Mouse (Mus musculus) heart, postnatal 25 days (tissue): ENCODE results near the gene Cfap221. TPM values are rescaled to one million over a fixed set of nuclear protein-coding genes. Genes with fewer than 3 reads are reported as not detected.
A peak's percentile ranks its signal among the peaks of the same experiment; 100 is the strongest.

ENCODE experiments used
- DNase-seq: peaks from one replicate; pipeline ENCODE4 v3.0.0; 2022; ENCODE audit warnings: low spot score
- intact Hi-C: fragments of 180-260 bp; cut with DNase I; formaldehyde crosslinking; loops from one replicate; pipeline ENCODE4 v1.15.1; 2025
- total RNA-seq, 2 experiments: library from RNA; stranded (reverse); gene quantifications; 2 replicates each; pipeline ENCODE4 v1.2.3; 2021

The Cfap221 gene
- not detected for total RNA-seq

DNA sequence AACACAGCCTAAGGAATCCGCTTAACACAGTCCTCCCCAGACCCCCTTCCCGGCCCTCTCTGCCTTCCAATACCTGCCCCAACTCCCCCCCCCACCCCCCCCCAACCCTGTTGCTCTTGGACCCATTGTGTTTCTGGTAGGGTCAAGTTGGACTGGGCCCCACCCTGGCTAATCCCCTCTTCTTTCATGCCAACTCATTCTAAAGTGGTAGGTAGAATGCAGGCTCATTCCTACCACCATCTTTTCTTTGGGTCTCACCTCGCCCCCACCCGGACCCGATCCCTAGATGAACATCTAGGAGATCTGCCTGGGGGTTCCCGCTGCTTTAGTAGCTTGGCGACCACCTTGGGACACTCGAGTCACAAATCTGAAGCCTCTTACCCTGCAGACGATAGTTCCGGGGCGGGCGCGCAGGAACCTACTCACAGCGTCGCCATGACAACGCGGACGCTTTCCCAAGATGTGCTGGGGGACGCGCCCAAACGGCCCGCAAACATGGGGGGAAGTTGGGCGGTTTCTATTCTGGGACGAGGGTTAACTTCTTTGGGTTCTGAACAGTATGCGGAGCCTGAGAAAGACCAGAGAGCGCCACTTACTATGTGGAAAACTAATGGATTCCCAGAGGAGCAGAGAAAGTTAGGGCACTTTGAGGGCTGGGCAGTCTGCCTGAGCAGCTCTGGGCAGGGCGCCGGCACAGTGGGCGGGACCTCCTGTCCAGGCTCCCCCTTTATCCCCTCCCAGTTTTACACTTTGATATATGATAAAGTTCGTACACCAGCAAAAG, at the start of gene Cfap221:
Gene Cfap221 (minus strand): TSS at position 437 of the 784 bp plus-strand sequence.
- intact Hi-C loops = no loop called here
- DNase-seq = no peak

DNA sequence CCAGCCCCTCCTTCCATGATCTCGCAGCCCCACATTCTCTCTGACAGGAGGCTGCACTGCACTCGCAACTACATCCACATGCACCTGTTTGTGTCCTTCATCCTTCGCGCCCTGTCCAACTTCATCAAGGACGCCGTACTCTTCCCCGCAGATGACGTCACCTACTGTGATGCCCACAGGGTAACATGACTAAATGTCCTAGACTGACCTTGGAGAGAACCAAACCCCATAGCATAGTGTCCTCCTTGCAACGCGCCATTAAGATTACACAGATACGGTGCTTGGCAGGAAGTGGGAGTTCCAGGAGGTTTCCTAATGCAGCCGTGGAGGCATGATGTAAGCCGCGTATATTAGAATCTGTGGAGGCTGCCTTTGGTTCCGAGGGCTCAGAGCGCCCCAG, 47.5 kb upstream of the Cfap221 start:
- DNase-seq = no peak
- intact Hi-C loops = no loop called here

DNA sequence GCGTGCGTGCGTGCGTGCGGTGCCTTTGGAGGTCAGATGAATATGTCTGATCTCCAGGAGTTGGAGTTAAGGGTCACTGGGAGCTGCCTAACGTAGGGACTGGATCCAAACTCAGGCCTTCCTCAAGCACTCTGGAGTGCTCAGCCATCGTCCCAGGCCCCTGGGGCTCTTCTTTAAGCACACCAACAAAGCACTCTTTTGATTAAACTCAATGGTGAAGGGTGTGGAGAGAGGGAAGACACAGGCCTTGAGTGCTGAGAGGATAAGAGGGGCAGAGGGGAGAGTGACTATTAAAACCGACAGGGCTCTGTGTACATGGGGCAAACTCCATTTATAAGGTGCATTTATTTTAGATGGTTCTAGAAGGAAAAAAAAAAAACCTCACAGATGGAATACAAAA, 45.4 kb upstream of the Cfap221 start:
- intact Hi-C loops = no loop called here
- no peak for DNase-seq

DNA sequence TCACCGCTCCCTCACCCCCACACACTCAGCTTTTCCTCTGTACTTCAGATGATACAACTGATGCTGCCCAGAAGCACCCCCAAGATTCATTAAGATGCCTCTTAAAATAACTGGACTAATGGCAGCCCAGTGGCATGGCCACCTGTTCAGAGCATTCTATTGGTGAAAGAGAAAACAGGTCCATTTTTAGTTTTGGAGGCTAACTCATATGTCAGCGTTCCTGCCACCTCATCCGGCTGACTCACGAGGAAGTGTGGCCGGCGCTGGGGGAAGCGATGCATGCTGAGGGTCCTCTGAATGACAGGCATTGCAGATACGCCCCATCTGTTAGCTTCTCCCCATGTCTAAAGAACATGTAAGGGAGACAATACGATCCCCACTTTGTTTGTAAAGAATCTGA, 41.6 kb upstream of the Cfap221 start:
- intact Hi-C loops = no loop called here
- DNase-seq = no peak

DNA sequence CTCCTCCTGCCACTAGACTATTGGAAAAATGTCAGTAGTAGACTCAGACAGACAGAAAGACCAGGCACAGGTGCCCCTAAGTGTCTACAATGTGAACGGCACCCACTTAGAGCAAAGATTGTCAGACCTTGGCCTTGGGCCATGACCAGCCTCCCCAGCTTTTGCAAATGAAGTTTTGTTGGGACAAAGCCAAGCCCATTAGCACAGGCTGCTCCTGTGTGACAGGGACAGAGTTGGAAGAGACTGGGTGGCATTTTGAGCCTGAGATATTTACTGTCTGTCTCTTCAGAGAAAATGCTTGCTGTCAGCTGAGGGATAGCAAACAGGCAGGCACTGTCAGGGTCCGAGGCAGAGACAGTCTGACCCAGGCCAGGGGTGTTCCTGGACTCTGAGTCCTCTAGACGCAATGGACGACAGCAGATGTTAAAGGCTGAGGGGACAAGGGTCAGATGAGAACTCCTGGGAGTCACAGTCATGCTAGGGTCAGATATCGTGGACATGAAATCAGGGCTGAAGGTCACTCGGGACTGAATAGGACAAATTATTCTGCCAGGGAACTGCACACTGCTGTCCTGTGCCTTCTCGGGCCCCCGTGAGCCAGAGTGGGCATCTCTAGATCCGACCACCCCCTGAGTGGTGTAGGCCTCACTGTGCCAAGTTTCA, 40.1 kb upstream of the Cfap221 start:
- no peak for DNase-seq

DNA sequence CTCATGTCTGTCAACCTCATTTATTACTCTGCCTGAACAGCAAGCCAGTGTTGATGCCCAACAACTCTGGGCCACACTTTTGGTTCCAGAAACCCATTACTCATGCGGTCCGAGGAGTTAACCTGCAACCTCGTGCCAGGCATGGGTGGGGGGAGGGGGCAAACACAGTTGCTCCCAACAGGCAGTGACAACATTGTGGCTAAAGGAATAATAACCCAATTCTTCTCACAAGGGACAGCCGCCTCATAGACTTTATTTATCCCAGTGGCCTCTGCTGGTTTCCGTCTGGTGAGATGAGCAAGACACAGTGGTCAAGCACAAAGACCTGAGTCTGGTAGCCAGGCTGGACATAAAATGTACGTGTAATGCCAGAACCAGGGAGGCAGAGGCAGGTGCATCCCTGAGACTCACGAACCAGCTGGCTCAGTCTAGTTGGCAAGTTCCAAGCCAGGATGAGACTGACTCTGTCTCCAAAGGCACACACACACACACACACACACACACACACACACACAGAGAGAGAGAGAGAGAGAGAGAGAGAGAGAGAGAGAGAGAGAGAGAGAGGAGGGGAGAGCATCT, 38.5 kb upstream of the Cfap221 start:
- intact Hi-C loops = no loop called here
- DNase-seq = no peak

More for the DNA sequence above, 40.1 kb upstream of the Cfap221 start:
- intact Hi-C loops = no loop called here

DNA sequence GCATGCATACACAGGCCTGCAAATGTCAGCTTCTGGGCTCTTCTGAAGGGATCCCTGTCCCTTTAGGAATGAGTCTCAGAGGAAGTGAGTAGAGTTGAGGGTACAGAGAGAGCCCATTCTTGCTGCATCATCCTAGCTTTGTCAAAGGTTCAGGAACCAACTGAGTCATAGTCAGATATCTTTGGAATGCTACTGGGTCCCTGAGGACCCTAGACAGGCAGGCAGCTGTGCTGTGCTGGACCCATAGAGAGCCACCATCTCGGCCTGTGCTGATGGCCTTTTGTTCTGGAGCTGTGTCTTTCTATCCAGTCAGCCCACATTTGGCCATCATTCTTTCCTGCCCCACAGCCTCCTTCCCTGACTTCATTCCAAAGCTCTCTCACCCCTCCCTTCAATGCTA, 37.8 kb upstream of the Cfap221 start:
- no peak for DNase-seq
- intact Hi-C loops = loop anchor here (5.0 kb wide), 1 partner anchor 118 kb away; no protein-coding TSS in a partner anchor

DNA sequence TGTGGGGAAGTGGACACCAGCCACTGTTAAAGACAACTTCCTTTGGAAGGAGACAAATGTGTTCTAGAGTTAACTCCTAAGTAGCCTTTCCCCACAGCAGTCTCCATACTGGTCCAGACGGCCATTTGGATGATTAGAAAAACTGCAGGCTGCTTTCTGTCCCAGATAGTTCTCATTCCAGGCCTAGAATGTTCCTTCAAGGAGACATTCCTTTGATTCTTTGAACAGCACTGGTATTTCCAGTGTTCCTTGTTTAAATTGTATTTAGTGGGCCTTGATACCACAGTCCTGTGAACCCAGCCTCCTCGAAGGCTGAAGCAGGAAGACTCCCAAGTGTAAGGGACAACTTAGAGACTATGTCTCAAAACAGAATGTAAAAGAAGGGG, 36.4 kb upstream of the Cfap221 start:
- intact Hi-C loops = loop anchor here (1.0 to 5.0 kb wide), 2 partner anchors 60 to 119 kb away; no protein-coding TSS in a partner anchor
- DNase-seq = no peak

DNA sequence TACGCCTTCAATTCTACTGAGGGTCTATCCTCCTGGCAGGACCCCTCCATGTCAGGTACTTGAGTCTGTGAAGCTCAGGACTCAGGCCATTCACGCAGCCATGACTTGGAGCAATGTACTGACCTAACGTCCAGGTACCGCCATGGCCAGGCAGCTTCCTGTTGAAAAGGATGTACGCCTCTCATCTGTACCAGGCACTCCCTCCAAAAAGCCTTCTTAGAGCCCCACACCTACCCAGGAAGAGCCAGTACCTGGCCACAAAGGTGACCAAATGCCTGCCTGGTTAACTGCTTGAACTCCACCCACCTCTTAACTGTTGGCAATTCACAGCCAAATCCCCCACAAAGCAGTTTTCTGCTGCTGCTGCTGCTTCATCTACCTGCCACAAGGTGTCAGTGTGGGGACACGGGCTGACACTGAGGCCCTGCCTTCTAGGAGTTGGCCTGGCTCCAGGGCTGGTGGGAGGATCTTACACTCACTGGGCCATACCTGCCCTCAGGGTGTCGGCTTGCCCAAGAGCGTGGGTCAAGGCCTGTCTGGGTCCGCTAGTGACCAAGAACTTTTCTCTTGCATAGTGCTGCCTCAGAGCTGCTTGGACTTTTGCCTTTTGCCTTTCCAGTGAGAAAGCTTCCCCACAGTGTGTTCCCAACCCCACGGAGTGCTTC, 35.9 kb upstream of the Cfap221 start:
- DNase-seq = peak; percentile 51
- intact Hi-C loops = loop anchor here (1.0 to 5.0 kb wide), 2 partner anchors 60 to 119 kb away; no protein-coding TSS in a partner anchor

DNA sequence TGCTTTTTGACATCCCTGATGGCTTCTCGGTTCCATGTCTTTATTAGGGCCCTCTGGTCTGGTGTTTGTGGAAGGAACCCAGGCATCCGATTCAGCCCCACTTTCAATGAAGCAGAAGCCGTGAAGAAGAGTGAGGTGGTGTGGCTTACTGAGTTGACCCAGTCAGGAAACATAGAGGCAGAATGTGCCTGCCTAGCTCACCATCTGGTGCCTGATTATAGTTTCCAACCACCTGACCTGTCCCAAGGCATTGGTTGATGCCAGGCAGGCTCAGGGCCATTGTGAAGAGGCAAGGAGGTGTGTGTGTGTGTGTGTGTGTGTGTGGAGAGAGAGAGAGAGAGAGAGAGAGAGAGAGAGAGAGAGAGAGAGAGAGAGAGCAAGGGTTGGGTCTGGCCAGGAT, 33.4 kb upstream of the Cfap221 start:
- no peak for DNase-seq
- intact Hi-C loops = loop anchor here (5.0 kb wide), 1 partner anchor 122 kb away; no protein-coding TSS in a partner anchor

DNA sequence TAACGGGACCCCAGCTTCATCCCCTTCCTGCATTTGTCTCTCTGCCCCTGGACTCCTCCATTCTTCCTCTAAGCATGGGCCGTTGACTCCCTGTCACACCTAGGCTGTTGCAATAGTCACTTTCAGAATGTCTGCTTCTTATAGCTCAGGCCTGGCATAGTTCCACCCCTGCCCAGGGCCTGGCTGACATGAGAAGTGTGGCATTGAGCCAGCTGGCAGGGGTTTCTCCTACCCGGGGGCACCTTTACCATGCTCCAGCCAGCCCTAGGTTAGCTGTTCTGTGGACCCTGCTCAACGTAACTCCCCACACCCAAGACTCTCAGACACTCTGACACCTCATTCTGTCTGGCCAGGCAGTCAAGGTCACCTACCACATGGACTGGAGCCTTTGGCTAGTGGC, 30.7 kb upstream of the Cfap221 start:
- DNase-seq = no peak
- intact Hi-C loops = no loop called here

DNA sequence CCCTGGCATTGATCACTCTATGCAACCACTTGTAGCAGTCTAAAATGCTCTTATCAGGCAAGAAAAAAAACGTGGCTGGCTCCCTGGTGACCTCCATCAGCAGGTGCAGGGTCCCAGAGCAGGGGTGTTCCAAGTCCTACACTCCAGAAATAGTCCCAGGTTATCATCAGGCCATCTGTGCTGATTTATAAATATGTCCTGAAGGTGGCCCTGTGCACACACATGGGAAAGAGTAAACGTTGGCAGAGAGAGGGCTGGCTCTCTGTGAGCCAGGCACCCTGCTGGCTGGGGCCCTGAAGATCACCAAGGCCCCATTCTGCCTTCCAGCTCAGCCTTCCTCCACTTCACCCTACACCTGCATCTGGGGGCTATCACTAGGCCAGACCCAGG, 28.0 kb upstream of the Cfap221 start:
- intact Hi-C loops = no loop called here

DNA sequence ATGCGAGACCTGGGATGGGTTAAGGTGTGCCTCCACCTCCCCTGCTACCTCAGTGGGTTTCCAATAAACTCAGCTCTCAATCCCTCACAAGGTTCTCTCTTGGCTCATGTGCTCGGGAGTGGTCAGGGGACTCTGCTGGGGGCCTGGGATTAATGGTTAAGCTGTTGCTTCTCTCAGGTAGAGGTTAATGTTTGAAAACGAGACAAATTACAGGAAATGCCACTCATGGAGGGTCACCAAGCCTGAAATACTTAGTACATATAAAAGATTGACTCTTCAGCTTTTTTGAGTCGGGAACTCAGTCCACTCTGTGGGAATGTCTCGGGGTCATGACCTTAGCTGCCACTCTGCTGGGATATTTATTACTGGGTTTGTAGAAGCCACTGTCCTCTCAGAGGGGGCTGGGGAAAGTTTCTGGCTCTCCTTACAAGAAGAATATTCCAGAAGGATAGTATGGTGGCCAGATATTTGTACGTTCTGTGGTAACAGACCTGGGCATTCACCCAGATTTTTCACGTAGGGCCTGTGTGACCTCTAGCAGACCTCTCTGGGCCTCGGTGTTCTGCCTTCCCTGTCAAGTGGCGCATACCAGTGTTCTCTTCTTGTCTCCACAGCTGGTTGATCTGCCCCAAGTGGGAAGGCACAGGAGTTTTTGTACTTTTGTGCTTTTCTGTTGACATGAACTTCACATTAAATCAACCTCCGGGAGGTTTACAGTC, 27.5 kb upstream of the Cfap221 start:
- no peak for DNase-seq
- intact Hi-C loops = no loop called here

More for the DNA sequence above, 28.0 kb upstream of the Cfap221 start:
- no peak for DNase-seq

DNA sequence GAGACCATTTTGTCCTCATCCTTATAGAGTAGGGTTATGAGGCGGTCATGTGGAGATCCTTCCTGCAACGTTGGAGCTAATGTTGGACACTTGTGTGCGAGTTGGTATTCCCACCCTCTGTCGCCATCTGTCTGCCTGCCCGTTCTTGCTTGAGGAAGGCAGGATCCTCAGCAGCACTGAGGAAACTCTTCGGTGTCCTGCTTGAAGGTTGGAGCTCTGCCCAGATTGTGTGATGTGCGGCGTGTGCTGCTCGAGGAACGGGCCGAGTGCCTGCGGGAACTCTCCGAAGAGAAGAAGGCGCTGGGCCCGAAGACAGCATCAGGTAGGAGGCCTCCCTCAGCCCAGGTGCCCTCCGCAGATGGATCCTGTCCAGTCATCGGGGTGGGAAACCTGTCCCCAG, 24.9 kb upstream of the Cfap221 start:
- intact Hi-C loops = no loop called here
- no peak for DNase-seq

DNA sequence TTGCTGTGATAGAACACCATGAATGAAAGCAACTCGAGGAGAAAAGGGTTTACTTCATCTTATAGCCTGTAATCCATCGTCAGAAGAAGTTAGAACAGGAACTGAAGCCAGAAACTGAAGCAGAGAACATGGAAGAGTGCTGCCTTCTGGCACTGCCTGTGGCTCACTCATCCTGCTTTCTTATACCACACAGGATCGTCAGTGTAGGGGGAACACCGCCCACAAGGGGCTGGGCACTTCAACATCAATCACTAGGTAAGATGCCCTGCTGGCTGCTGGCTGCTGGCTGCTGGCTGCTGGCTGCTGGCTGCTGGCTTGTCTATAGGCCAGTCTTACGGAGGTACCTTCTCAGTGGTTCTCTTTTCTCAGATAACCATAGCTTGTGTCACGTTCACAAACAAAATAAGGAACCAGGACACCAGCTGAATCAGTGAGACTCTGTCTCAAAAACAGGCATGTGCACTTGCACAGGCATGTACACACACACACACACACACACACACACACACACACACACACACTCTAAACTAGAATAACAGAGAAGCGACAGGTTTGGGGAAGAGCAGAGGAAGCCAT, 23.4 kb upstream of the Cfap221 start:
- intact Hi-C loops = no loop called here
- DNase-seq = no peak

DNA sequence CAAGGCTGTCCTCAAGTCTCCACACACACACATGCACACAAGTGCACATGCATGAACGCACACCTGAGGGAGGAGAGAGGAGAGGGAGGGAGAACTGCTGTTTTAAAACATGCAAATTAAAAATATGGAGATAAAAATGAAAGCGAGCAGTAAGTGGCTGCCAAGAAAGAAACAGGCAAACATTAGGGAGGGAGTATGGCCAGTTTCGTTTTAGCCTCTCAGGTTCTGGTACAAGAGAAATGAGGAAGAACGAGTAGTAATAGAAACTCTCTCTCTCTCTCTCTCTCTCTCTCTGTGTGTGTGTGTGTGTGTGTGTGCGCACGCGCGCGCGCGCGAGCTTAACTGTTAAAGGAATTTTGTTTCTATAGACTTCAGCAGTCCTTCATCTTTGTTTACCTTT, 22.4 kb upstream of the Cfap221 start:
- DNase-seq = no peak
- intact Hi-C loops = no loop called here

DNA sequence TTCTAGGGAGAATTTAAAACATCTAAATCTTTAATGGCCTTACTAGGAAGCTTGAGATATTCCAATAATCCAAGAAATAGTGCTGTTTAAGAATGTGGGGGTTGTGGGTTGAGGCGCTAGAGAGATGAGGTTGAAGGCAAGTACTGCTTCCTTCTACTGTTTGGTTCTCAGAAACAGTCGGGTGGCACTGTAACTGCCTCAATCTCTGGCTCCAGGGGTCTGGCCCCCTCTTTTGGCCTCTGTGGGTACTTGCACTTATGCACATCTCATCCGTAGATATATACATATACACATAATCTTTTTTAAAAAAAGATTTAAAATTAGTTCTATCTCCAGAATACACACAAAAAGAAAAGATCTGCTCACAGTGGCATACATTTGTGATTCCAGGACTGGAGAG, 21.9 kb upstream of the Cfap221 start:
- no peak for DNase-seq
- intact Hi-C loops = no loop called here

DNA sequence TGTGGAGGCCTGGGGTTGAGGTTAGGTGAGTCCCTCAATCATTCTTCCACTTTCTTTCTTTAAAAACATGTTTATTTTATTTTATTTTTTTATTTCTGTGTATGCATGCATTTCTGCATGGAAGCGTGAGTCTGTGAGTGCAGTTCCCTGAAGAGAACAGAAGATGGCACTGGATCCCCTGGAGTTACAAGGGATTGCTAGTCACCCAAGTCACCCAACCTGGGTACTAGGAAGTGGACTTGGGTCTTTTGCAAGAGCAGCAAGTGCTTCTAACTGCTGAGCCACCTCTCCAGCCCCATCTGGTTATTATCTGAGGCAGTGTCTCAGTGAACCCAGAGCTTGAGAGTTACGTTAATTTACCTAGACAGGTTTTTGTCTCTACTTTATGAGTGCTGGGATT, 19.2 kb upstream of the Cfap221 start:
- DNase-seq = no peak
- intact Hi-C loops = no loop called here

DNA sequence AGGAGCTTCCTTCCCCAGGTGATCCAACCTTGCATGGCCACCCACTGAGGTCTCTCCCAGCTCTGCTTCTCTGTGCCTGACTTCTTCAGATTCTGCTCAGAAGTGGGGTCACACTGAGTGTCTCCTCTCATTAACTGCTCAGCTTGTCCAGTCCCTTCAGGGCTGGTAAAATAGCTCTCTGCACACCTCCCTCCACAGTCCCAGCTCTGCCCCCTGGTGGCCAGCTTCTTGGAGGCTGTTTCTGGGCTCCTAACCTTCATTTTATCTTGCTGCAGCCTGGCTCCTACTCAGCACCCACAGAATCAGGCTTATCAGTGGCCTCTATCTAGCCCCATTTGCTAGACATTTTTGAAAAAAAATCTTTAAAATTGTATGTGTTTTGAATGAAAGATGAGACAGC, 16.1 kb upstream of the Cfap221 start:
- DNase-seq = no peak
- intact Hi-C loops = loop anchor here (5.0 kb wide), 2 partner anchors 196 to 466 kb away; no protein-coding TSS in a partner anchor
